Mouse (Mus musculus): Measurements from ENCODE around the gene Apol8.
"Not testable (repeated sequence)": the region's sequence is repeated elsewhere in the genome, so short reads cannot be mapped to it uniquely, and the experiment has no call there.

The Apol8 gene

DNA sequence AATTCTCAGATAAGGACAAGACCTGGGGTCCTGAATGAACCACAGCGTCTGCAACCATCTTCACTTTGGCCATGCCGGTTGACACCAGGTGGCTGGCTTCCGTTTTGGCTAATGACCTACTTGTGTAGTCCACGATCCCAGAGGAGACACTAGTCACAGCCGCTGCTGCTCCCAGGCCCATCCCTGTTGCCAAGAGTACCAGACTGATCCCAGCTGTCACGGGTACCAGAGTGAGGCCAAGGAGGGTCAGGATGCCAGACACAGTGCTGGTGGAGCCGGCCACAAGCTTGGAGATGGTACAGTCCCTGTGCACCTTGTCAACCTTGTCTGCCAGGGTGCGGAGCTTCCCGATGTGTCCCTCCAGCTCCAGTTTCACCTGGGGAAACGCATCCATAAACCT, 7.1 kb downstream of the Apol8 start:
- DNase-seq: no peak

- DNase-seq: no peak
Observed at GRCm38 (mm10) chr15:77748414-77748813, 8.4 kb downstream of the Apol8 start.

DNA sequence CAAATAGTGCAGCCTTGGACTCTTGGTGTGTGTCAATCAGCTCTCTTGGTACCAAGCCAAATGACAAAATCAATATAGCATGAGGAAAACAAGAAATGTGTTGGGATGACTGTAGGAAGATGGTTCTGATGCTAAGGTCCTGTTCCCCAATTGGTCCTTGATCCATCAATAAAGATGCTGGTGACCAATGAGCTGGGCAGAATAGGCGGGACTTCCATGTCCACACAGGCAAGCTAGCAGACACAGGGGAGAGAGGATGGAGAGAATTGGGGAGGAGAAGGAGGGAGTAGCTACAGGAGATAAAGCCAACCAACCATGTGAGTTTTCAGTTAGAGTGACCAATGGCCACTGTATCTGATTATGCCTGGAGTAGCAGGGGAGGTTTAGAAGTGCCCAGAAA, 10.5 kb downstream of the Apol8 start:
- no peak for DNase-seq

- no peak for DNase-seq
Observed at GRCm38 (mm10) chr15:77745081-77745480, 11.7 kb downstream of the Apol8 start.

DNA sequence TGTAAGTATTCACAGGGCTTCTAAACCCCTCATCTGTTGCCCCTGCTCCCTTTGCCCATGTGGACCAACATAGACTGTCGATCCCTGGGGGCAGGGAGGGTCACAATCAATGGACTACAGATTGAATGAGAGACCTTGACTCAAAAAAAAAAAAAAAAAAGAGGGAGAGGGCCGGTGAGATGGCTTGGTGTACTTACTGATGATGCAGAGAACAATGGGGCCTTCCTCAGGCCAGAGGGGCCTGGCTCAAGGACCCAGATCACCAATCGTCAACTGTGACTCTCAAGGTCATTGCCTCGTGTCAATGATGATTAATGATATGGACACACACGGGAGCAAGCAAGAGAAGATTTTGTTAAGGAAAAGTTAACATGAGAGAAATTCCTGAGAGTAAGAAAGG, 12.2 kb downstream of the Apol8 start:
- DNase-seq: no peak

- not testable (repeated sequence) for DNase-seq
Observed at GRCm38 (mm10) chr15:77741556-77741955, 15.2 kb downstream of the Apol8 start.

GRCm38 (mm10) chr15:77740511-77741297, 16.1 kb downstream of the Apol8 start:
- no peak for DNase-seq

DNA sequence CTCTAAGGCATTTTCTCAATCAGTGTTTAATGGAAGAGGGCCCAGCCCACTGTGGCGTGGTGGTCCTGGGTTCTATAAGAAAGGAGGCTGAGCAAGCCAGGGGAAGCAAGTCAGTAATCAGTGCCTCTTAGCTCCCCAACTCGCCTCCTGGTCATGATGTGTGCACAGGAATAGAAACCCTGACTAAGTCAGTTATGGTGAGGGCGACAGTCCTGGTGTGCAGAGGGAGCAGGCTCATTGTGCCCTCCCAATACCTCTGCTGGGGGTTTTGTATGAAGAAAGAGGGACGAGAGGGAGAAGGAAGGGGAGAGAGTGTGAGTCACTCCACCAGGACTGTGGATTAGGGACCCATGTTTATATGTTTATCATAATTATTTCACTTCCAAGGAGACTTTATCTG, 22.9 kb downstream of the Apol8 start:
- not testable (repeated sequence) for DNase-seq

DNA sequence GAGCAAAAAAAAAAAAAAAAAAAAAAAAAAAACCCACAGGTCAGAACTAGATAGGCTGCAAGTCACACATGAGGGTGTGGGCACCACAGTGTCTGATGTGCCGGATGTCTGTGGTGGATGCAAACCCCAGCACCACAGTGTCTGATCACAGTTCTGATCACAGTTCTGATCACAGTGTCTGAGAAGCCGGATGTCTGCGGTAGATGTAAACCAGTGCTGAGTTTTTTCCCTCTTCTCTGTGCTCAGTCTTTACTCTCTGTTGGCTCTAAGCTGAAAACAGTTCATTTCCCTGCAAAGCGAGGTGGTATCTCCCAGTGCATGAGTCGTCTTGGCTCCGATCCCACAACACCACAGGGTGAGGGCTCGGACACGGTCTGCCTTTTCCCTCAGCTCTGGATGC, 23.4 kb downstream of the Apol8 start:
- DNase-seq: not testable (repeated sequence)

GRCm38 (mm10) chr15:77732851-77733250, 24.0 kb downstream of the Apol8 start:
- DNase-seq: not testable (repeated sequence)

DNA sequence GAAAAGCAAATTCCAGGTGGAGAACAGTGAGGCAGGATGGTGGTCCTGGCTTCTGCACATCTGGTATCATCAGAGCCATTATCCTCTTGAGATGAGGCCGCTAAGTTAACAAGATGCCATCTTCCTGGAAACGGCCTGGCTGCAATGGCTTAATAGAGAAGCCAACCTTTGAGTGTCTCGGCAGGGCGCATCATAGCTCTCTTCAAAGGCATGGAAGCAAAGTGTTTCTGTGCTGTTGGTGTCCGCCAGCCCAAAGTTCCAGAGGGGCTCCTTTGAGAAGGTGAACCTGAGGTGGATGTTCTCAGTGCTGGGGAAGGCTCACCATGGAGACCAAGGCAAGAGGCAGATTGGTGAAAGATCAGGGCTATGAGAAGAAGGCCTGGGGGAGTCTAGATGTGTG, 25.2 kb downstream of the Apol8 start:
- DNase-seq: no peak

GRCm38 (mm10) chr15:77728739-77729138, 28.1 kb downstream of the Apol8 start, which contains the start of gene Apol9b:
Gene Apol9b, plus strand, starts transcription at chr15:77729039.
- DNase-seq: not testable (repeated sequence)

DNA sequence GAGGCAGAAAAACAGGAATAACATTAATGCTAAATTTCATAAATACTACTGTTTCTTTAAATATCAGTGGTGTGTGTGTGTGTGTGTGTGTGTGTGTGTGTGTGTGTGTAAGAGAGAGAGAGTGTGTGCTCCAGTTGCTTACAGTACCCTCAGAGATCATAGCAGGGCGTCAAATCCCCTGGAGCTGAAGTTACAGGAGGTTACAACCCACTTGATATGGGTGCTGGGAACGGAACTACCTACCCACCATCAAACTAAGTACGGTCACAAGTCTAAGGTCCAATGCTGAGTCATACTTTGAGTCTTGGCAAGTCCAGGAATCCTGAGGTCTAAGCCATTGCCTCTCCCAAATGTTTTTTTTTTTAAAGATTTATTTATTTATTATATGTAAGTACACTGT, 29.1 kb downstream of the Apol8 start:
- DNase-seq: not testable (repeated sequence)

- DNase-seq: not testable (repeated sequence)
Observed at GRCm38 (mm10) chr15:77727139-77727538, 29.7 kb downstream of the Apol8 start.

GRCm38 (mm10) chr15:77725393-77726020, 31.3 kb downstream of the Apol8 start:
- peak; percentile 34 for DNase-seq

DNA sequence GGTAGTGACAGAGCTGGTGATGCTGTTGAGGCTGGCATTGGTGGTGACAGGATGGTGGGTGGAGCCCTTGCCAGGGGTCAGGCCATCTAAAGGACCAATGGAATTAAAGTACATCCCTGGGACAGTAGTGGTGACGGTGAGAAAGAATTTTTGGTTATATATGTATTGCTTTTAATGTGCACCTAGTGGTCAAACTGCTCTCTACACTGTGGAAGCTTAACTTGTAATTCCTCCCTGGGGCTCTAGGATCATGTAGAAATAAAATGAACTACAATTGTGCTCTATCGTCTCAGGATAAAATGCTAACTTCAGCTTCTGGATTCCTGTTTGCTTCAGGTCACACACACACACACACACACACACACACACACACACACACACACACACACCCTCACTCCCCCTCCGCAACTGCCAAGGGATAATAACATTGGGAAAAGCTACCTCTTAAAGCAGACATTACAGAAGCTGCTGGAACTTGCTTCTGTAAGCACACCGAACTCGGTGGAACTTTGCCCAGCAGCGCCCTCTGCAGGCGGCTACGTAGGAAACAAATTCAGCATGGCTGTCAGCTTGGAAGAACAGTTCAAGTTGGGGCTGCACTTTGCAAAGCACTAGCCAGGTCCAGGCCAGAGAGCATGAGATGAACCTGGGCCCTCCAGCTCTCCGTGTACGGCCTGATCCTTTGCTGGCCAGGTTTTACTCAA, 32.4 kb downstream of the Apol8 start:
- not testable (repeated sequence) for DNase-seq

GRCm38 (mm10) chr15:77721509-77721908, 35.3 kb downstream of the Apol8 start:
- not testable (repeated sequence) for DNase-seq

- not testable (repeated sequence) for DNase-seq
Observed at GRCm38 (mm10) chr15:77718240-77718639, 38.6 kb downstream of the Apol8 start.

GRCm38 (mm10) chr15:77708936-77709335, 47.9 kb downstream of the Apol8 start:
- DNase-seq: not testable (repeated sequence)

GRCm38 (mm10) chr15:77705306-77705705, 51.5 kb downstream of the Apol8 start:
- not testable (repeated sequence) for DNase-seq

- not testable (repeated sequence) for DNase-seq
Observed at GRCm38 (mm10) chr15:77698656-77699055, 58.1 kb downstream of the Apol8 start, which contains the start of gene Apol7e. Gene Apol7e, plus strand, starts transcription at chr15:77698857.

All from kidney, postnatal 10 days (tissue).